Mouse (Mus musculus): ENCODE results near the gene Lpin3. TPM values are rescaled to one million over a fixed set of nuclear protein-coding genes. Genes with fewer than 3 reads are reported as not detected.

Lpin3 gene
- total RNA-seq (2012; rRNA removed), result 0.88 and 1.1 TPM in 2 replicates
- not detected in 2 replicates for total RNA-seq (2014; rRNA removed)
- not detected in 2 replicates for polyA plus RNA-seq (2012; ENCODE audit: insufficient read length, low read depth)

DNA sequence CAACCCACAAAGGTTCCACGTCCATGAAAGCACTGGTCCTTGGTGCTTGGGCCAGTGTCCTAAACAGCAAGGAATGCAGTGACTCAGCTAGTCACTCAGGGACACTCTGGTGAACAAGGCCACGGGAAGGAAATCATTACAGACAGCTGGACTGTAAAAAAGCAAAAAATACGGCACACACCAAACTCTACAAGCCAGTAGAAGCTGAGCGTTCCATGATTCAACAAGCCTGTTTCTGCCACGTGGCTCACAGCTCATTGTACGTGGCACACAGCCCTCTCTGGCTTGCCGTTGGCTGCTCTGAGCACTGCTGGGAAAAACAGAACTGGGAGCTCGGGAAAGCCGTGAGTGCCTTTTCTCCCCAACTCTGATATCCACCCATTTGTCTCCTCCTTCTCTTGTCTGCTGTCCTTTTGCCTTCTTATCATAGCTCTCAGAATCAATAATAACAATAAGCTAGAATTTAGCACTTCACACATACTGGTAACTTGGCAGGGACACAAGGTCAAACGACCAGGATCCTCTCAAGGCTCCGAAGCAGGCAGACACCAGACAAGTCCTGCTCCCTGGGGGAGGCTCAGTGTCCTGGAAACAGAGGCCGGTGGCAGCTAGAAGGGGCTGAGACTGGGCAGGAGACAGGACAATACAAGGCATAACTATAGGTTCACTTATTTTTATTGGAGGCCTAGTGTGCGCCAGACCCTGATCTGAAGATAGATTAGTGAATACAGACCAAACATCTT lies at the start of gene Lpin3:
TSS of gene Lpin3 (plus strand) at position 218 of the 743 bp plus-strand sequence.
- Histone ChIP-seq H3K27ac (ENCODE audit: insufficient read depth, low read depth) (no peak within 1 kb of the TSS), H3K4me2 (ENCODE audit: insufficient read depth, low read depth, poor library complexity, severe bottlenecking) (no peak within 1 kb of the TSS), H3K79me2 (replicated peaks; ENCODE audit: control insufficient read depth, extremely low read depth, insufficient read depth, poor library complexity, severe bottlenecking) (no peaks in the 10 kb centered on the region), H3K9ac (ENCODE audit: insufficient read depth, low read depth) (no peak within 1 kb of the TSS), H3K27me3 (replicated peaks) (no peaks in the 10 kb centered on the region), H3K9me3 (replicated peaks; ENCODE audit: low read length) (peaks cover 5% of the 10 kb centered on the region), H3K36me3 (replicated peaks in 1 of 2; ENCODE audit: control insufficient read depth in 1 of 2, insufficient read depth in 1 of 2, low read length in 1 of 2) (no peaks in the 10 kb centered on the region), H3K4me3 (replicated peaks in 1 of 3; ENCODE audit: low read depth in 2 of 3, low read length in 2 of 3, poor library complexity in 1 of 3) (no peak within 1 kb of the TSS), H3K4me1 (ENCODE audit: control insufficient read depth in 1 of 2, insufficient read depth in 2 of 2) (peaks cover 0 to 8% of the 10 kb centered on the region in 2 experiments; a peak in 2 of 4 replicates)
- DNase-seq (ENCODE audit: extremely low read depth), result no peak
- TF ChIP-seq SIN3A (IDR thresholded peaks at IDR 0.05; ENCODE audit: low read length) (no peak), CTCF (conservative IDR thresholded peaks at IDR 0.05 in 1 of 2, IDR thresholded peaks at IDR 0.05 in 1 of 2; ENCODE audit: low read depth in 2 of 2, low read length in 2 of 2) (no peak), POLR2A (IDR thresholded peaks at IDR 0.05; ENCODE audit: low read depth, low read length) (no peak), NRF1 (IDR thresholded peaks at IDR 0.05; ENCODE audit: low read depth, low read length) (no peak), MYC (IDR thresholded peaks at IDR 0.05; ENCODE audit: low read depth, low read length) (no peak), CHD2 (IDR thresholded peaks at IDR 0.05; ENCODE audit: low read length) (no peak), ETS1 (conservative IDR thresholded peaks at IDR 0.05; ENCODE audit: low read depth, low read length) (no peak), MEF2A (IDR thresholded peaks at IDR 0.05; ENCODE audit: borderline replicate concordance, low read depth, low read length) (no peak), RCOR1 (conservative IDR thresholded peaks at IDR 0.05; ENCODE audit: low read depth, low read length) (no peak), CHD1 (IDR thresholded peaks at IDR 0.05; ENCODE audit: low read depth, low read length) (no peak), NELFE (IDR thresholded peaks at IDR 0.05; ENCODE audit: low read depth, low read length) (no peak), MAZ (IDR thresholded peaks at IDR 0.05; ENCODE audit: low read depth, low read length) (no peak)
- in situ Hi-C loops (cut with MboI; ENCODE audit: low pct_ligation_motif_present, low pct_unique_long_range_greater_than_20kb, low sequenced_read_pairs), result loop anchor here (5.0 to 10.0 kb wide), 2 partner anchors 166 to 278 kb away; no protein-coding TSS in a partner anchor
- dilution Hi-C loops (cut with MboI; ENCODE audit: extremely low pct_ligation_motif_present, extremely low pct_unique_long_range_greater_than_20kb, low sequenced_read_pairs), result no loop called here

DNA sequence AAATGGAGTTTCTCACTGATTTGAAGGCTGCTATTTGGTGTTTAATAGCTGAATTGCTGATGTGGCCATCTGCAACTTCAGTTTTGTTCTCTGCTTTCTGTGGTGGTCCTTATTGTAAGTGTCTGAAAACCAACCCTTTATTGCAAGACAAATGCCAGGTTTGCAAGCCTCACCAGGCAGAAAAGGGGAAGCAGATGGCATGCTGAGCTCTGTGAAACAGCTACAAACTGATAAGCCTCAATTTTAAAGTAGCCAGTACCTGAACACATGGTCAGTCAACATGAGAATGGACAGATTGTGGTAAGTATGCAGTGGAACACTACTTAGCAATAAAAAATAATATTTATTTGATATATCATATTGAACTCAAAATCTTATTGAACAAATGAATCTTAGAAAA lies 39.6 kb upstream of the Lpin3 start:
- Histone ChIP-seq H3K27me3 (replicated peaks) (no peaks in the 10 kb centered on the region), H3K4me3 (replicated peaks in 1 of 3; ENCODE audit: low read depth in 2 of 3, low read length in 2 of 3, poor library complexity in 1 of 3) (no peak overlapping the region), H3K79me2 (replicated peaks; ENCODE audit: control insufficient read depth, extremely low read depth, insufficient read depth, poor library complexity, severe bottlenecking) (no peaks in the 10 kb centered on the region), H3K4me2 (ENCODE audit: insufficient read depth, low read depth, poor library complexity, severe bottlenecking) (no peak overlapping the region), H3K9ac (ENCODE audit: insufficient read depth, low read depth) (no peak overlapping the region), H3K9me3 (replicated peaks; ENCODE audit: low read length) (no peaks in the 10 kb centered on the region), H3K27ac (ENCODE audit: insufficient read depth, low read depth) (no peak overlapping the region), H3K4me1 (ENCODE audit: control insufficient read depth in 1 of 2, insufficient read depth in 2 of 2) (peaks cover 0 to 5% of the 10 kb centered on the region in 2 experiments; a peak in 1 of 4 replicates), H3K36me3 (replicated peaks in 1 of 2; ENCODE audit: control insufficient read depth in 1 of 2, insufficient read depth in 1 of 2, low read length in 1 of 2) (no peaks in the 10 kb centered on the region)
- dilution Hi-C loops (cut with MboI; ENCODE audit: extremely low pct_ligation_motif_present, extremely low pct_unique_long_range_greater_than_20kb, low sequenced_read_pairs), result no loop called here
- no peak for DNase-seq (ENCODE audit: extremely low read depth)
- in situ Hi-C loops (cut with MboI; ENCODE audit: low pct_ligation_motif_present, low pct_unique_long_range_greater_than_20kb, low sequenced_read_pairs), result no loop called here
- no peak for TF ChIP-seq BHLHE40 (IDR thresholded peaks at IDR 0.05; ENCODE audit: low read depth, low read length)
- TF ChIP-seq USF2 (conservative IDR thresholded peaks at IDR 0.05; ENCODE audit: low read depth, low read length), result no peak
- no peak for TF ChIP-seq CTCF (conservative IDR thresholded peaks at IDR 0.05 in 1 of 2, IDR thresholded peaks at IDR 0.05 in 1 of 2; ENCODE audit: low read depth in 2 of 2, low read length in 2 of 2)
- TF ChIP-seq MYC (IDR thresholded peaks at IDR 0.05; ENCODE audit: low read depth, low read length), result no peak
- no peak for TF ChIP-seq ZC3H11A (IDR thresholded peaks at IDR 0.05; ENCODE audit: low read depth, low read length)

Measured in CH12.LX (cell line).